In the genomic region with DNA sequence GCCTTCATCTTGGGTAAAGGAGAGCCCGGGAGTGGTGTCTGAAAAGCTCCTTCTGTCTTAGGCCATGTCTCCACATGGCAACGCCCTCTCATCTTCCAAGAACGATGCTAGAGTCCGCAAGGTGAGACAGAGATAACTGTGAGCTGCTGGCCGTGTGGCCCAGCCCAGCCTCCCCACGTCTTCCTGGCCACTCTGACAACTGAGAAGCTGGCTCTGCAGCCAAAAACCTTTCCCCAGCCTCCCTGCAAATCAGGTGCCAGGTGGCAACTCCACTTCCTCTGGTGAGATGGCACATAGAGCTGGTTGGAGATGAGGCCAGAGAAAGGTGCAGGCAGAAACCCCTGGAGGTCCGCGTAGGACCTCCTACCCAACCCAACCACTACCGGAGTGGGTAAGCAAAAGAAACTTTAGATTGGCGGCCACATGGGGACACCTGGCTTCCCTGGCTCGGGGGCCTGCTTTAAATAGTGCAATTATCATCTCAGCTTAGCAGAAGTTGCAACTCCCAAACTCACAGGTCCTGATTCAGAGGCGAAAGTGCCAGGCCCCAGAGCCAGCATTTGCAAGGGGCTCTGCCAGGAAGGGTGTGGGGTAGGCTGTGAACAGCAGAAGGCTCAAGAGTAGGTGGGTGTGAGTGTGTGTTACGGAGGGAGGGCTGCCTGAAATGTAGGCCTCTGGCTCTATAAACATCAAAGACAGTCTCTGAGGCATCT, we compare ENCODE assay signal across 12 mouse cellular contexts. TPM values are rescaled to one million over a fixed set of nuclear protein-coding genes. Genes with fewer than 3 reads are reported as not detected.
A peak's percentile ranks its signal among the peaks of the same experiment; 100 is the strongest.
DNase-seq lines count a peak whose midpoint lies in the region; ATAC-seq lines count a peak whose summit lies in the region.
"Had no signal": no experiment of that assay in that cellular context is flagged by ENCODE, and none has a peak within 500 bp of the region (broad histone marks: within the 10 kb centered on the region; RNA-seq: fewer than 3 reads in every experiment).

No protein-coding gene starts in this region.

- no peak for ATAC-seq in forebrain, embryonic 14.5 days
- no peak for ATAC-seq in forebrain, embryonic 13.5 days
- no peak for ATAC-seq in midbrain, embryonic 11.5 days (ENCODE audit: low FRiP score)
- ATAC-seq in midbrain, embryonic 15.5 days (replicated peaks): no peak

- no peak overlapping the region for H3K4me3 ChIP-seq in forebrain, embryonic 14.5 days (ENCODE audit: low read depth, low read length)
- no peak overlapping the region for H3K4me3 ChIP-seq in forebrain, embryonic 13.5 days
- no peak overlapping the region for H3K4me3 ChIP-seq in midbrain, embryonic 11.5 days (ENCODE audit: low read depth, low read length)
- no peak overlapping the region for H3K4me3 ChIP-seq in midbrain, embryonic 15.5 days
- H3K4me3 ChIP-seq: hindbrain, embryonic 12.5 days; neural tube, embryonic 13.5 days had no signal

- H3K4me2 ChIP-seq in forebrain, embryonic 14.5 days (ENCODE audit: low read length): no peak overlapping the region
- no peak overlapping the region for H3K4me2 ChIP-seq in forebrain, embryonic 13.5 days
- H3K4me2 ChIP-seq in midbrain, embryonic 11.5 days: no peak overlapping the region
- no peak overlapping the region for H3K4me2 ChIP-seq in midbrain, embryonic 15.5 days
- H3K4me2 ChIP-seq: hindbrain, embryonic 12.5 days; neural tube, embryonic 13.5 days had no signal

- no peaks in the 10 kb centered on the region for H3K9me3 ChIP-seq in forebrain, embryonic 14.5 days (replicated peaks; ENCODE audit: control insufficient read depth, low read length)
- no peaks in the 10 kb centered on the region for H3K9me3 ChIP-seq in forebrain, embryonic 13.5 days (replicated peaks)
- H3K9me3 ChIP-seq in midbrain, embryonic 11.5 days (ENCODE audit: control insufficient read depth, low read length): no peaks in the 10 kb centered on the region
- H3K9me3 ChIP-seq in midbrain, embryonic 15.5 days: no peaks in the 10 kb centered on the region
- H3K9me3 ChIP-seq: hindbrain, embryonic 12.5 days; neural tube, embryonic 13.5 days had no signal

- WGBS in forebrain, embryonic 14.5 days: 77% methylated on average over 13 of the region's 13 CpGs
- WGBS in forebrain, embryonic 13.5 days: 83% methylated on average over 13 of the region's 13 CpGs
- WGBS in midbrain, embryonic 11.5 days: 84% methylated on average over 13 of the region's 13 CpGs
- WGBS in midbrain, embryonic 15.5 days: 79% methylated on average over 13 of the region's 13 CpGs

- H3K9ac ChIP-seq in forebrain, embryonic 14.5 days (ENCODE audit: low read length): no peak overlapping the region
- no peak overlapping the region for H3K9ac ChIP-seq in forebrain, embryonic 13.5 days
- no peak overlapping the region for H3K9ac ChIP-seq in midbrain, embryonic 11.5 days (ENCODE audit: low read length)
- H3K9ac ChIP-seq in midbrain, embryonic 15.5 days: no peak overlapping the region
- H3K9ac ChIP-seq: hindbrain, embryonic 12.5 days; neural tube, embryonic 13.5 days had no signal

- no peaks in the 10 kb centered on the region for H3K4me1 ChIP-seq in forebrain, embryonic 14.5 days (ENCODE audit: control insufficient read depth, insufficient read depth, low read length)
- H3K4me1 ChIP-seq in forebrain, embryonic 13.5 days: 0 out of 2 replicates have a peak, but pooled peaks cover 8% of the 10 kb centered on the region
- H3K4me1 ChIP-seq in midbrain, embryonic 11.5 days (ENCODE audit: control insufficient read depth, insufficient read depth, low read length): no peaks in the 10 kb centered on the region
- H3K4me1 ChIP-seq in midbrain, embryonic 15.5 days: 0 out of 2 replicates have a peak, but pooled peaks cover 8% of the 10 kb centered on the region

- H3K27ac ChIP-seq in forebrain, embryonic 14.5 days (ENCODE audit: low read depth, low read length): no peak overlapping the region
- H3K27ac ChIP-seq in forebrain, embryonic 13.5 days: no peak overlapping the region
- H3K27ac ChIP-seq in midbrain, embryonic 11.5 days (ENCODE audit: low read depth, low read length): no peak overlapping the region
- H3K27ac ChIP-seq in midbrain, embryonic 15.5 days: no peak overlapping the region
- H3K27ac ChIP-seq: hindbrain, embryonic 12.5 days; macrophage; neural tube, embryonic 13.5 days had no signal

- no peaks in the 10 kb centered on the region for H3K36me3 ChIP-seq in forebrain, embryonic 14.5 days (ENCODE audit: control insufficient read depth, insufficient read depth, low read length)
- H3K36me3 ChIP-seq in forebrain, embryonic 13.5 days (ENCODE audit: poor library complexity, severe bottlenecking): no peaks in the 10 kb centered on the region
- H3K36me3 ChIP-seq in midbrain, embryonic 11.5 days (ENCODE audit: control insufficient read depth, insufficient read depth, low read length): no peaks in the 10 kb centered on the region
- H3K36me3 ChIP-seq in midbrain, embryonic 15.5 days (replicated peaks): no peaks in the 10 kb centered on the region
- H3K36me3 ChIP-seq: hindbrain, embryonic 12.5 days; neural tube, embryonic 13.5 days had no signal

- H3K27me3 ChIP-seq in forebrain, embryonic 14.5 days (replicated peaks; ENCODE audit: control insufficient read depth, insufficient read depth, low read length): no peaks in the 10 kb centered on the region
- H3K27me3 ChIP-seq in forebrain, embryonic 13.5 days: no peaks in the 10 kb centered on the region
- H3K27me3 ChIP-seq in midbrain, embryonic 11.5 days (ENCODE audit: control insufficient read depth, insufficient read depth, low read length): no peaks in the 10 kb centered on the region
- no peaks in the 10 kb centered on the region for H3K27me3 ChIP-seq in midbrain, embryonic 15.5 days (replicated peaks)
- H3K27me3 ChIP-seq: hindbrain, embryonic 12.5 days; neural tube, embryonic 13.5 days had no signal

- peak; percentile 39 for DNase-seq in forebrain, embryonic 14.5 days (ENCODE audit: low spot score)
- peak; percentile 44 for DNase-seq in midbrain, embryonic 11.5 days (ENCODE audit: low spot score, missing footprints)
- DNase-seq in layer of hippocampus, postnatal 14 days (ENCODE audit: low spot score in 2 of 2): peak; percentile 58 to 82
- peak; percentile 85 for DNase-seq in telencephalon, adult 2 months (ENCODE audit: low read depth, low spot score)
- no peak for DNase-seq in MN1 (ENCODE audit: low spot score)
- no peak for DNase-seq in yolk sac, embryonic 10.5 days (ENCODE audit: low spot score)

RNA-seq across cellular contexts. Expression of a gene that starts 2.6 kb away (rescaled TPM):
- 5.0 and 7.8 TPM in 2 replicates for polyA plus RNA-seq in forebrain, embryonic 14.5 days (2014; fragmentation: Nextera tagmentation; extraction: Ambion mirVana)
- 3.5 and 3.7 TPM in 2 replicates for polyA plus RNA-seq in forebrain, embryonic 13.5 days (2015; fragmentation: Nextera tagmentation; extraction: Ambion mirVana)
- polyA plus RNA-seq in midbrain, embryonic 11.5 days (2014; fragmentation: Nextera tagmentation; extraction: Ambion mirVana): 1.9 and 2.6 TPM in 2 replicates
- 18.9 and 20.4 TPM in 2 replicates for polyA plus RNA-seq in midbrain, embryonic 15.5 days (2015; fragmentation: Nextera tagmentation; extraction: Ambion mirVana)
- total RNA-seq in layer of hippocampus, postnatal 14 days (2021): 10 to 100 TPM; 82.3 to 86.7 TPM

RNA-seq across cellular contexts. Expression of a gene that starts 26.4 kb away (rescaled TPM):
- 150 and 151 TPM in 2 replicates for polyA plus RNA-seq in forebrain, embryonic 14.5 days (2014; fragmentation: Nextera tagmentation; extraction: Ambion mirVana)
- 126 and 131 TPM in 2 replicates for polyA plus RNA-seq in forebrain, embryonic 13.5 days (2015; fragmentation: Nextera tagmentation; extraction: Ambion mirVana)
- 128 and 137 TPM in 2 replicates for polyA plus RNA-seq in midbrain, embryonic 11.5 days (2014; fragmentation: Nextera tagmentation; extraction: Ambion mirVana)
- 144 and 147 TPM in 2 replicates for polyA plus RNA-seq in midbrain, embryonic 15.5 days (2015; fragmentation: Nextera tagmentation; extraction: Ambion mirVana)
- 10 to 100 TPM; 80.0 to 84.3 TPM for total RNA-seq in layer of hippocampus, postnatal 14 days (2021)

RNA-seq across cellular contexts. Expression of a gene that starts 45.6 kb away (rescaled TPM):
- not detected in 2 replicates for polyA plus RNA-seq in forebrain, embryonic 14.5 days (2014; fragmentation: Nextera tagmentation; extraction: Ambion mirVana)
- polyA plus RNA-seq in forebrain, embryonic 13.5 days (2015; fragmentation: Nextera tagmentation; extraction: Ambion mirVana): not detected in 2 replicates
- not detected in 2 replicates for polyA plus RNA-seq in midbrain, embryonic 11.5 days (2014; fragmentation: Nextera tagmentation; extraction: Ambion mirVana)
- 0.10 TPM in 1 of 2 replicates, not detected in the other for polyA plus RNA-seq in midbrain, embryonic 15.5 days (2015; fragmentation: Nextera tagmentation; extraction: Ambion mirVana)
- total RNA-seq in layer of hippocampus, postnatal 14 days (2021): not detected
- total RNA-seq: layer of hippocampus, postnatal 36 days had no signal
- polyA plus RNA-seq: macrophage had no signal

RNA-seq across cellular contexts. Expression of a gene that starts 50.4 kb away (rescaled TPM):
- polyA plus RNA-seq in forebrain, embryonic 14.5 days (2014; fragmentation: Nextera tagmentation; extraction: Ambion mirVana): not detected in 2 replicates
- not detected in 2 replicates for polyA plus RNA-seq in forebrain, embryonic 13.5 days (2015; fragmentation: Nextera tagmentation; extraction: Ambion mirVana)
- not detected in 2 replicates for polyA plus RNA-seq in midbrain, embryonic 11.5 days (2014; fragmentation: Nextera tagmentation; extraction: Ambion mirVana)
- polyA plus RNA-seq in midbrain, embryonic 15.5 days (2015; fragmentation: Nextera tagmentation; extraction: Ambion mirVana): not detected in 2 replicates
- not detected for total RNA-seq in layer of hippocampus, postnatal 14 days (2021)
- total RNA-seq: layer of hippocampus, postnatal 36 days had no signal
- polyA plus RNA-seq: hindbrain, embryonic 12.5 days; macrophage; neural tube, embryonic 13.5 days had no signal

Comparison
In these comparisons a context has a peak if more than half of its experiments do, and no peak if none do; other contexts are left out.
1. DNase-seq: peak in forebrain, embryonic 14.5 days (single experiment), midbrain, embryonic 11.5 days (single experiment), layer of hippocampus, postnatal 14 days (2 of 2) and telencephalon, adult 2 months (single experiment); none in MN1 (single experiment) and yolk sac, embryonic 10.5 days (single experiment).